Mouse (Mus musculus): ENCODE measurements at regions not wholly inside any gene's neighbourhood (a gene's known extent, or its start where the extent isn't known, plus 50 kb on each side); places are given as distances from the start of the nearest gene placed in this dataset.

DNA sequence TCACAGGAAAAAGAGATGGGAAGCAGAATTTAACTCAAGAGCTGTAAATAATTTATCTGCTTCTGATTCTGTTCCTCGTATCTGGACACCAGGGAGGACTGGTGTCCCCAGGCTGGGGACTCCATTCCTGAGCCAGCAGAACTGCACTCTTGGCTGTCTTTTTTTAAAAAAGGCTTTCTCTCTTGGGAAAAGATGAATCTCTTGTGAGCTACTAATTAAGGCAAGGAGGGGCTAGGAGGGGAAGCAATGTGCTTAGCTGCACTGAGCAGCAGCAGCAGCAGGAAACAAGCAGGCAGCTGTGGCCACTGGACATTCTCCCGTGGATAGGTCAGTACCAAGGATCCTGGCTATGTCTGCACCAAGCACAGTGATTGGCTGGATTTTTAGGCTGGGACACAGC, 152.1 kb downstream of the Rybp start:
- Histone ChIP-seq H3K9ac (replicated peaks; ENCODE audit: low read depth, low read length) (no peak overlapping the region), H3K4me1 (ENCODE audit: control insufficient read depth, insufficient read depth, low read length) (no peaks in the 10 kb centered on the region), H3K4me2 (replicated peaks; ENCODE audit: low read depth, low read length) (no peak overlapping the region), H3K9me3 (ENCODE audit: control insufficient read depth, low read depth, low read length) (no peaks in the 10 kb centered on the region), H3K36me3 (ENCODE audit: control insufficient read depth, insufficient read depth, low read length) (no peaks in the 10 kb centered on the region), H3K27ac (ENCODE audit: low read length) (no peak overlapping the region), H3K27me3 (ENCODE audit: control insufficient read depth, insufficient read depth, low read length) (no peaks in the 10 kb centered on the region), H3K4me3 (ENCODE audit: low read depth, low read length) (no peak overlapping the region)
- no peak for ATAC-seq (ENCODE audit: insufficient number of reproducible peaks, insufficient read depth, low FRiP score, low read depth)
- WGBS: 33% methylated on average over 2 of the region's 2 CpGs

DNA sequence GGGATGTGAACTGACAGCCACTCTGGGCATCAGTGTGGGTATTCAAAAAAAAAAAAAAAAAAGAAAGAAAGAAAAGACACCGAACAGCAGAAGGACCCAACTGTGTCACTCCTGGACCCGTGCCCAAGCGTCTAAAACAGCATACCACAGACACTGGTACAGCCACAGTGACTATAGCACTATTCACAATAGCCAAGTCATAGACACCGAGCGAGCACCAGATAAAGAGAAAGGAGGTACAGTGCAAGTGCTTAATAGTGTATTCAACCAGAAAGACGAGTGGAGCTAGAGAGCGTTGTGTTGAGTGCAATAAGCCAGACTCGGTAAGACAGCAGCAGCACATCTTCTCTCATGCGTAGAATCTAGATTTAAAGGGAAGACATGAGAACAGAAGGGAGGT, 153.3 kb downstream of the Rybp start:
- Histone ChIP-seq H3K9ac (replicated peaks; ENCODE audit: low read depth, low read length) (no peak overlapping the region), H3K27me3 (ENCODE audit: control insufficient read depth, insufficient read depth, low read length) (no peaks in the 10 kb centered on the region), H3K27ac (ENCODE audit: low read length) (no peak overlapping the region), H3K9me3 (ENCODE audit: control insufficient read depth, low read depth, low read length) (no peaks in the 10 kb centered on the region), H3K4me3 (ENCODE audit: low read depth, low read length) (no peak overlapping the region), H3K4me2 (replicated peaks; ENCODE audit: low read depth, low read length) (no peak overlapping the region), H3K36me3 (ENCODE audit: control insufficient read depth, insufficient read depth, low read length) (no peaks in the 10 kb centered on the region), H3K4me1 (ENCODE audit: control insufficient read depth, insufficient read depth, low read length) (no peaks in the 10 kb centered on the region)
- ATAC-seq (ENCODE audit: insufficient number of reproducible peaks, insufficient read depth, low FRiP score, low read depth): no peak
- 91% methylated on average over 9 of the region's 9 CpGs for WGBS

DNA sequence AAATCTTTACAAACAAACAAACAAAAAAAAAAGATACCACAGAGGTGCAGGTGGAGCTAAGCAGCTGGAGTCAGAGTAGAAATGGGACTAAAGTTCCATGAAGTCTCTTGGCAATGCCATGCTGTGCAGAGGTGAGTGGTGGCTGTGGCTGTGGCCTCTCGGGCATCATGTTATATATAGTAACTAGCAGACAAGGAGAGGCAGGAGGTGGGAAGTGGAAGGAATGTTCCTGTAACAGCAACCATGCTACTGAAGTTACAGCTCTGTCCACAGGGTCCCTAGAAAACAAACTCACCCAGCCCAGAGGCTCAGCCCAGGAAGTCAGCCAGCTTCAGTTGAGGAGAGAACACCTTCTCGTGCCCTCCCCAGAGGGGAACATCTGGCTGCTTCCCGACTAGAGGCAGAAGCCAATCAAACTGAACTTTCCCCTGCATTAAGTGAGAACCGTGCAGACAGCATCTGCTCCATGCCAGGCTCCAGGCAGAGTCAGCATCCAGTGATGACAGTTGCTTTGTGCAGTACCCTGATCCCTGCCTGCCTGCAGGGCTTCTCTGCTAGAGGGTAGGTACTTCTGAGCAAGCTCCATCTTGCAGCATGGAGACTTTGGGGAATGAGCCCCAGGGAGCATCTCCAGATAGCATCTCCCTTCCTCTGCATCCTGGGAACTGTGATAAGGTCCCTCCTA, 154.2 kb downstream of the Rybp start:
- 30% methylated on average over 4 of the region's 4 CpGs for WGBS
- H3K27me3 ChIP-seq (ENCODE audit: control insufficient read depth, insufficient read depth, low read length): no peaks in the 10 kb centered on the region

DNA sequence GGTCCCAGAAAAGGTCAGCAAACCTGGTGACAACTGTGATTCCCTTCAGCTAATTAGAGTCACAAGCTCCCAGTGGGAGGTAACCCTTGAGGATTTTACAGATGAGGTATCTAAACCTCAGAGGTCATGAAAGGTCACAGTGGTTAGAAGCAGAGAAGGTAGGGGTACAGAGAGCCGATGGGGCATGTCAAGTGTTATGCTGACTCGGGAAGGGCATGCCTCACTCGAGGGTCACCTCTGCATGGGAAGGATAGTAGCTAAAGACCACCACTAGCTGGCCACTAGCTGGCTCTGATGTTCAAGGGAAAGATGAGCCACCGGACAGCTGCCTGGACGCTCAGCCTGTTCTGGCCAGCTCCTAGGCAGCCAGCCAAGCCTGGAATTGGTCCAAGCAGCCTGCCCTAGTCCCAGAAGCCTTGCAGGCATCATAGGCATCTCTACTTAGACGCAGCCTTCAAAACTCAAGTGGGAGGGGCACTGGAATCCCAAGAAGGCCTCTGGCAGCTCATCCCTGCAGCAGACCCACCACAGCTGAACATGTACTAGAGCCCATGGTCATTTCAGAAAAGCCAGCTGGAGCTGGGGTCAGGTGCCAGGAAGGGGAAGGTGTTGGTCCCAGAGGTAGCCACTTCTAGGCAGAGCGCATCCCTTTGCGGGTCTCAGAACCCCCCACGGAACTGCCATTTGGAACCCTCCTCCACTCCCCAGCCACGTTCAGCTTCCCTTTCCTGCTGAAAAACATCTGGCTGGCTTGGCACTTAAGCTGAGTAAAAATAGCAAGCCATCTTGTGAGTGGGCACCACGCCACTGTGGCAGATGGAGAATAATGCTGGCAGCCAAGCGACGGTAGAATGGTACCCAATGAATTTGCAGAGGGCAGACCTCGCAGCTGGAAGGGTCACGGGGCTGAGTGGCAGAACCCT, 159.8 kb downstream of the Rybp start:
- Histone ChIP-seq H3K9ac (replicated peaks; ENCODE audit: low read depth, low read length) (no peak overlapping the region), H3K9me3 (ENCODE audit: control insufficient read depth, low read depth, low read length) (no peaks in the 10 kb centered on the region), H3K27me3 (ENCODE audit: control insufficient read depth, insufficient read depth, low read length) (no peaks in the 10 kb centered on the region), H3K4me2 (replicated peaks; ENCODE audit: low read depth, low read length) (no peak overlapping the region), H3K4me1 (ENCODE audit: control insufficient read depth, insufficient read depth, low read length) (peaks cover 8% of the 10 kb centered on the region; the same call in 1 of the 2 replicates), H3K4me3 (ENCODE audit: low read depth, low read length) (no peak overlapping the region), H3K27ac (ENCODE audit: low read length) (no peak overlapping the region), H3K36me3 (ENCODE audit: control insufficient read depth, insufficient read depth, low read length) (no peaks in the 10 kb centered on the region)
- peak; percentile 69 for ATAC-seq (ENCODE audit: insufficient number of reproducible peaks, insufficient read depth, low FRiP score, low read depth)
- WGBS: 32% methylated on average over 15 of the region's 15 CpGs

More for the DNA sequence above, 154.2 kb downstream of the Rybp start:
- H3K4me1 ChIP-seq (ENCODE audit: control insufficient read depth, insufficient read depth, low read length): no peaks in the 10 kb centered on the region
- no peak overlapping the region for H3K27ac ChIP-seq (ENCODE audit: low read length)
- H3K36me3 ChIP-seq (ENCODE audit: control insufficient read depth, insufficient read depth, low read length): no peaks in the 10 kb centered on the region
- no peaks in the 10 kb centered on the region for H3K9me3 ChIP-seq (ENCODE audit: control insufficient read depth, low read depth, low read length)
- no peak overlapping the region for H3K4me3 ChIP-seq (ENCODE audit: low read depth, low read length)
- no peak overlapping the region for H3K9ac ChIP-seq (replicated peaks; ENCODE audit: low read depth, low read length)
- no peak for ATAC-seq (ENCODE audit: insufficient number of reproducible peaks, insufficient read depth, low FRiP score, low read depth)
- no peak overlapping the region for H3K4me2 ChIP-seq (replicated peaks; ENCODE audit: low read depth, low read length)

DNA sequence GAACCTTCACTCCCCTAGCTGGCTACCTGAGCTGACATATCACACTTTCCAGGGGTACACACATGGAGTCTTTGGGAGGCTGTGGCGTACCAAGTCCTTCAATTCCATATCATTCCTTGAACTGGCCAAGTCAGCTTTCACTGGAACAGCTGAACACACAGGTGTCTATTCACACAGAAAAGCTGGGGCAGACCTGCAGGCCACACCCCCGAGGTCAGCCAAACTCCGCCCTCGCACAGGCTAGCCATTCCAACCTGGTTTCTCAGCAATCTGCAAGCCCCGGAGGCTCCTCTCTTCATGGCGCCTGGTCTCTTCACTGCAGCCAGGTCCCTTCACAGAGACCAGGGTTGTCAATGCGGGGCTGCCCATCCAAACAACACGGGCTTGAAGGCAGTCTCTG, 160.5 kb downstream of the Rybp start:
- Histone ChIP-seq H3K4me1 (ENCODE audit: control insufficient read depth, insufficient read depth, low read length) (peaks cover 8% of the 10 kb centered on the region; the same call in 1 of the 2 replicates), H3K4me2 (replicated peaks; ENCODE audit: low read depth, low read length) (no peak overlapping the region), H3K9me3 (ENCODE audit: control insufficient read depth, low read depth, low read length) (no peaks in the 10 kb centered on the region), H3K4me3 (ENCODE audit: low read depth, low read length) (no peak overlapping the region), H3K36me3 (ENCODE audit: control insufficient read depth, insufficient read depth, low read length) (no peaks in the 10 kb centered on the region), H3K9ac (replicated peaks; ENCODE audit: low read depth, low read length) (no peak overlapping the region), H3K27me3 (ENCODE audit: control insufficient read depth, insufficient read depth, low read length) (no peaks in the 10 kb centered on the region), H3K27ac (ENCODE audit: low read length) (no peak overlapping the region)
- WGBS: 39% methylated on average over 8 of the region's 8 CpGs
- ATAC-seq (ENCODE audit: insufficient number of reproducible peaks, insufficient read depth, low FRiP score, low read depth): 0 out of 2 replicates have a peak, but pooled peaks have one; percentile 42

DNA sequence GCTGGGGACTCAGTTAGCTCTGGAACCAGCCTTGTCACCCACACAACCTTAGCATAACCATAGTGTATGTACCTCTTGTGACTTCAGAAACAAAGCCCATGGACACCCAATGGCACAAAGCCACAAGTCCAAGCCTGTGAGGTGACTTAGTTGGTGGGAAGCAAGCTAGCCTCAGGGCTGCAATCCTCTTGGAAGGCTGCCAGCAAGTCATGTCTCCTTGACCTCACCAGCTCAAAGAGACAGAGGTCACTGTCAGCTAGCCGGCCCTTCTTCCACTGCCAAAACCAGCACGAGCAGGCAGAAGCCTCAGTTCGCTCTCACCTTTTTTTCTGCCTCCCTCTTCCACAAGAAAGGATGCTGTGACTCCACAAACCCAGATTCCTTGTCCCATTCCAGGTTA, 161.0 kb downstream of the Rybp start:
- Histone ChIP-seq H3K36me3 (ENCODE audit: control insufficient read depth, insufficient read depth, low read length) (no peaks in the 10 kb centered on the region), H3K27me3 (ENCODE audit: control insufficient read depth, insufficient read depth, low read length) (no peaks in the 10 kb centered on the region), H3K4me3 (ENCODE audit: low read depth, low read length) (no peak overlapping the region), H3K27ac (ENCODE audit: low read length) (no peak overlapping the region), H3K9ac (replicated peaks; ENCODE audit: low read depth, low read length) (no peak overlapping the region), H3K4me1 (ENCODE audit: control insufficient read depth, insufficient read depth, low read length) (peaks cover 8% of the 10 kb centered on the region; the same call in 1 of the 2 replicates), H3K4me2 (replicated peaks; ENCODE audit: low read depth, low read length) (no peak overlapping the region), H3K9me3 (ENCODE audit: control insufficient read depth, low read depth, low read length) (no peaks in the 10 kb centered on the region)
- no peak for ATAC-seq (ENCODE audit: insufficient number of reproducible peaks, insufficient read depth, low FRiP score, low read depth)
- 73% methylated on average over 3 of the region's 3 CpGs for WGBS

DNA sequence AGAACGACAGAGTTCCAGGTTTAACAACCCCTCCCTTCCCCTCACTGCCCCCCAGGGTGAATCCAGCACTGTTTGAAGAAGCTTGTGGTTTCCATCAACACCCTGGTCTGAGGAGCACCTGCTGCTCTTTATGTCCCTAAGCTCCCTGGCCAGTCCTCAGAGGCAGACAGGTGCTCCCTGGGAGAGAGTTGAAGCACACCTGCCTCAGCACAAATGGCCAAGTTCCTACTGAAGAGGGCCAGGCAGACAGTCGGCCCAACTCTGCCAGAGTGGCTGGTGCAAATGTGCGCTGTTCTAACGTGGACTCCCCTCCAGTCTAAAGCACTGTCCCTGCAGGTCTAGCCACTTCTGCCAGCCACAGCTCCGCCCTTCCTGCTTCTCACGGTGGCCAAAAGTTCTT, 166.0 kb downstream of the Rybp start:
- no peak overlapping the region for H3K4me2 ChIP-seq (replicated peaks; ENCODE audit: low read depth, low read length)
- no peaks in the 10 kb centered on the region for H3K4me1 ChIP-seq (ENCODE audit: control insufficient read depth, insufficient read depth, low read length)
- 42% methylated on average over 6 of the region's 6 CpGs for WGBS
- no peaks in the 10 kb centered on the region for H3K27me3 ChIP-seq (ENCODE audit: control insufficient read depth, insufficient read depth, low read length)
- no peaks in the 10 kb centered on the region for H3K36me3 ChIP-seq (ENCODE audit: control insufficient read depth, insufficient read depth, low read length)
- no peak overlapping the region for H3K27ac ChIP-seq (ENCODE audit: low read length)
- no peak overlapping the region for H3K4me3 ChIP-seq (ENCODE audit: low read depth, low read length)
- no peaks in the 10 kb centered on the region for H3K9me3 ChIP-seq (ENCODE audit: control insufficient read depth, low read depth, low read length)
- no peak for ATAC-seq (ENCODE audit: insufficient number of reproducible peaks, insufficient read depth, low FRiP score, low read depth)
- no peak overlapping the region for H3K9ac ChIP-seq (replicated peaks; ENCODE audit: low read depth, low read length)

DNA sequence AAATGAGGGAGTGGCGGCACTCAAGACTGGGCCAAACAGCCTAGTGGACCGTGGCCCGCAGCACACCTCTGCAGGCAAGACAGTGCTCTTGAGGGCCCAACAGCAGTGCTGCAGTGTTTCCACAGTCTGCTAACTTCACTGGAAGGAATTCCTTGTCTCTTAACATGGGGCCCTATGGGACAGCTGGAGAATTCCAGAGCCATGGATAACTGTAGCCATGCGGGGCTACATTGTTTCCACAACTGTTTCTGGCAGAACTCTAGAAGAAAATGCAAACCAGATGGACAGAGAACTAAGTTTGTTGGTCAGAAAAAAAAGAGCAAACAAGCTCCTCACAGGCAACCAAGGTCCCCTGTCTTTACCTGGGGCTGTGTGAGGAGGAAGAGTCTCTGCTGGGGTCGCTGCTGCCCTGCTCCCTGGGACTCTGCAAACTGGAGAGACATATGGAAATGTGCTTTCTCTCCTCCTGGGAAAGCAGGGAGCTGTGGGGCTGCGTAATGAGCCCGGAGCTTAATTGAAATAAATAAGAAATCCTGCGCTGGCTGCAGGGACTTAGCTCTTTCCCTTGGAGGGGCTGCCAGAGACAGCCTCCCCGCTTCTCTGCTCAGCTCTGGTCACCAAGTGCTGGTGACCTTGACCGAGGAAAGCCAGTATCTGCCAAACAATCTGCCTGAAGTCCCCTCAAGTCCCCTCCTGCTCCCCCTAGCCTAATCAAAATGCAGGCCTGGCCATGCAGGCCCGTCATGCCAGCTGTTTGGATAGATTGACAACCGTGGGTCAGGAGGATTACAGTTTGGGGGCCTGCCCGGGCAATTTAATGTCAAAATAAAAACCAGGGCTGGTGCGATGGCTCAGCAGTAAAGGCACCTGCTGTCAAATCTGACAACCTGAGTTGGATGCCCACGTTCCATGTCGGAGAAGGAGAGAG, 167.0 kb downstream of the Rybp start:
- H3K27me3 ChIP-seq (ENCODE audit: control insufficient read depth, insufficient read depth, low read length): no peaks in the 10 kb centered on the region
- H3K27ac ChIP-seq (ENCODE audit: low read length): no peak overlapping the region
- no peak overlapping the region for H3K4me3 ChIP-seq (ENCODE audit: low read depth, low read length)
- no peak for ATAC-seq (ENCODE audit: insufficient number of reproducible peaks, insufficient read depth, low FRiP score, low read depth)
- no peaks in the 10 kb centered on the region for H3K36me3 ChIP-seq (ENCODE audit: control insufficient read depth, insufficient read depth, low read length)
- no peak overlapping the region for H3K4me2 ChIP-seq (replicated peaks; ENCODE audit: low read depth, low read length)
- 63% methylated on average over 16 of the region's 16 CpGs for WGBS
- H3K9me3 ChIP-seq (ENCODE audit: control insufficient read depth, low read depth, low read length): no peaks in the 10 kb centered on the region
- H3K4me1 ChIP-seq (ENCODE audit: control insufficient read depth, insufficient read depth, low read length): no peaks in the 10 kb centered on the region
- no peak overlapping the region for H3K9ac ChIP-seq (replicated peaks; ENCODE audit: low read depth, low read length)
